Mouse (Mus musculus) thymus, adult 2 months (tissue): ENCODE data around the gene Fga. TPM values are rescaled to one million over a fixed set of nuclear protein-coding genes. Genes with fewer than 3 reads are reported as not detected.

Source experiments
- DNase-seq: peaks from one replicate; pipeline ENCODE4 v3.0.0; 2021
- H3K27ac ChIP-seq: fragments of 200-500 bp; 2 replicates; pipeline ENCODE4 v1.5.1; 2012; ENCODE audit warnings: low read length, control low read depth; ENCODE audit not compliant: control insufficient read depth, insufficient read depth
- H3K27me3 ChIP-seq: fragments of 200-500 bp; 2 replicates; pipeline ENCODE4 v1.6.1; 2012; ENCODE audit warnings: mild to moderate bottlenecking, low read length, moderate library complexity, mixed read lengths; ENCODE audit not compliant: control insufficient read depth, insufficient read depth
- H3K36me3 ChIP-seq: fragments of 200-500 bp; 2 replicates; pipeline ENCODE4 v1.6.1; 2012; ENCODE audit warnings: mild to moderate bottlenecking, low read length, moderate library complexity; ENCODE audit not compliant: control insufficient read depth, insufficient read depth
- H3K4me1 ChIP-seq: fragments of 200-500 bp; replicated peaks from 2 replicates; pipeline ENCODE4 v1.6.1; 2012; ENCODE audit warnings: low read length; ENCODE audit not compliant: control insufficient read depth, insufficient read depth
- H3K4me3 ChIP-seq: fragments of 200-500 bp; 2 replicates; pipeline ENCODE4 v1.5.1; 2012; ENCODE audit warnings: mild to moderate bottlenecking, low read length, control low read depth, moderate library complexity; ENCODE audit not compliant: control insufficient read depth, insufficient read depth
- CTCF ChIP-seq: fragments of 200-500 bp; IDR thresholded peaks from 2 replicates; pipeline ENCODE4 v1.5.1; 2012; ENCODE audit warnings: mild to moderate bottlenecking, control low read depth, low read length, moderate library complexity, borderline replicate concordance; ENCODE audit not compliant: control insufficient read depth, poor library complexity, insufficient read depth; ENCODE audit errors: extremely low read depth
- POLR2A ChIP-seq: fragments of 200-500 bp; IDR thresholded peaks from 2 replicates; pipeline ENCODE4 v1.6.1; 2012; ENCODE audit warnings: mild to moderate bottlenecking, low read length, control low read depth, moderate library complexity; ENCODE audit not compliant: control insufficient read depth, poor library complexity, insufficient read depth; ENCODE audit errors: extremely low read depth
- WGBS: fragments of 180-500 bp; shearing (Covaris S2); methylation state at CpG from one replicate; pipeline ENCODE4 v1.1.7; 2018; 5-methylcytosine and 5-hydroxymethylcytosine counted together
- polyA plus RNA-seq: library from polyadenylated mRNA; depleted of rRNA; stranded (reverse); fragments of >200 nt; gene quantifications from 2 replicates; pipeline ENCODE4 v1.2.3, GENCODE M21; 2012; rRNA removed

The Fga gene
- 0.08 and 1.0 TPM in 2 replicates for polyA plus RNA-seq

DNA sequence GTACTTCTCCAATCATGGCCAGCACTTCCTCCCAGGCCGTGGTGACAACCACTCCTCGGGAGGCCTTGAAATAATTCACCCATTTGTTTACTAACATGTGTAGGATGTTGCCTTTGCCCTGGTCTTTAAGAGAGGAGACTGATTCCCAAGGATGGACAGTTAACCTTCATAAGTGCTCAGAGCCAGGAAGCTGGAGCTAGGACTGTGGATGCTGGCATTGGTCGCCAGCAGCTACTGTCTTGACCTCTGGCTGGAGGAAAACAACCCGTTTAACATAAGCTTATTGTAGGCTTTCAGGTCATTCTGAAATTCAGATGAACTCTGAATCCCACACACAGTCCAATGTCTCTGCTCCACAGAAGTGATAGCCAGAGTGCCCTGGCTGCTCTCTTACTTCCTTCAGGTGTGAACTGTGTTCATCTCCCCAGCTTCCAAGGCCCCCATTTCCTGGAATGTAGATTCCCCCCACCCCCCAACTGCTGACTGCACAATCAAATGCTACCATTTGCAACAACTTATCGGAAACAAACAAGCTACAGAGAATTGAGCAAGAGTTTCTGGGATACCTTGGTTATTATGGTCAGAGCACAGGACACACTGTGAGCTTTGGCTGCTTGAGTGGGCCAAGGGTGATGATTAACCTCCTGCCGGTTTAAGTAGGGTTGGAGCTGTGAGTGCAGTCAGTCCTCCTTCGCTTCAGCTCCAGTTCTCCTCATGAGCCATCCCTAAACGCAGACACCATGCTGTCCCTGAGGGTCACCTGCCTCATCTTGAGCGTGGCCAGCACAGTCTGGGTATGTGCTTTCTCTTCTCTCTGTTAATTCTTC is at the start of gene Fga:
TSS of gene Fga (plus strand) at position 602 of the 827 bp plus-strand sequence.
- 82% methylated on average over 9 of the region's 9 CpGs for WGBS
- DNase-seq, result no peak
- no peak within 1 kb of the TSS for H3K4me3 ChIP-seq
- H3K36me3 ChIP-seq, result no peaks in the 10 kb centered on the region
- TF ChIP-seq POLR2A (no peak), CTCF (no peak)
- H3K27me3 ChIP-seq, result no peaks in the 10 kb centered on the region
- H3K4me1 ChIP-seq, result no peaks in the 10 kb centered on the region
- H3K27ac ChIP-seq, result no peak within 1 kb of the TSS

GRCm38 (mm10) chr3:82980818-82981217 is 45.1 kb upstream of the Fga start:
- DNase-seq, result no peak
- WGBS, result 93% methylated on average over 6 of the region's 6 CpGs
- Histone ChIP-seq H3K27me3 (no peaks in the 10 kb centered on the region), H3K36me3 (no peaks in the 10 kb centered on the region), H3K4me1 (no peaks in the 10 kb centered on the region), H3K4me3 (no peak overlapping the region), H3K27ac (no peak overlapping the region)
- TF ChIP-seq CTCF (no peak), POLR2A (no peak)

DNA sequence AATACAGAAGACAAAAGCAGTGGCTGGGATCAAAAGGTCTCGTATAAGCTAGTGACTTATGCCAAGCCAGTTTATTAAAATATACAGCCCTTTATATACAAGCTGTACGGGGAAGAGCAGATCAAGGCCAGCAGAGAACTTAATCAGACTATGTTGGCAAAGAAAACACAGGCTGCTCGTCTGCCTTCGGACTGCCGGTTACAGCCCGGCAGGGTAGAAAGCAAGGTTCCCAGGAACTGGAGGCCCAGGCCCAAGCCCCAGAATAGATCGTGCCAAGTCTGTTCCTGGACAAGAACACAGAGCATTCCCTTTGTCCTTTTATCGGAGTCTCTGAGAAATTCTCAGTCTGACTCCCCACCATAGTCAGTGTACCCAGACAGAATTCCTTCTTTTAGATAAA is 44.0 kb upstream of the Fga start:
- WGBS, result 95% methylated on average over 8 of the region's 8 CpGs
- no peaks in the 10 kb centered on the region for H3K27me3 ChIP-seq
- no peak overlapping the region for H3K27ac ChIP-seq
- H3K4me1 ChIP-seq, result no peaks in the 10 kb centered on the region
- no peak overlapping the region for H3K4me3 ChIP-seq
- H3K36me3 ChIP-seq, result no peaks in the 10 kb centered on the region
- no peak for DNase-seq
- TF ChIP-seq POLR2A (no peak), CTCF (no peak)

DNA sequence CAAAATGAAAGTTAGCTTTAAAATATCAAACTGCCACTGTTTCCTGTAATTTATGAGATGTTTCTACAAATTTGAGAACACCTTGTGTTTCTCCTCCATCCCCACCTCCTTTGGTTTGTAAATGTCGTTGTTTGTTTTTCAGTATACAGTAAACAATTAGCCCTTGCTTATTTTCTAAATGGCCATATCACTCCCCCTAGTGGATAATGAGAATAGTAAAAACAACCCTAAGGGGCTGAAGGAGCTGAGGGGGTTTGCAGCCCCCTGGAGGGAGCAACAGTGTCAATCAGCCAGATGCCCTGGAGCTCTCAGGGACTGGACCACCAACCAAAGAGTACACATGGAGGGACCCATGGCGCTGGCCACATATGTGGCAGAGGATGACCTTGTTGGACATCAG is 41.0 kb upstream of the Fga start:
- H3K4me3 ChIP-seq, result no peak overlapping the region
- no peaks in the 10 kb centered on the region for H3K36me3 ChIP-seq
- 89% methylated on average over 2 of the region's 2 CpGs for WGBS
- no peak for TF ChIP-seq POLR2A
- TF ChIP-seq CTCF, result no peak
- H3K27me3 ChIP-seq, result no peaks in the 10 kb centered on the region
- H3K4me1 ChIP-seq, result no peaks in the 10 kb centered on the region
- H3K27ac ChIP-seq, result no peak overlapping the region
- no peak for DNase-seq

DNA sequence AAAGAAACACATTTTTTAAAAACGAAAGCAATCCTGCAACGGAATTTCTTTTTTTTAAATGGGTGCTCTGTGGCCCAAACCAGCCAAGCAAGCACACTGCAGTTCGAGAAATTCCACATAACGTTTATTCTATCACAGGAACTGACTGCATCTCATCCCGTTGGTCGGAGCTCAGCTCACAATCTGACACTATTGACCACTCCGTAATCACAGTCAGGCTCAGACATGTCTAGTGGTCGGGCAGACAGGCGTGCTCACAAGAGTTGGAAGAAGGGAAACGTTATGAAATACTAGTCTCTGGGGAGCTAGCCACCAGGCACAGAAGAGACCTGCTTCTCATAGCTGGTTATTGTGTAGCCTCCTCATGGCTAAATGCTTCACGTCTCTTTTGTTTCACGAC is 33.9 kb upstream of the Fga start:
- H3K4me3 ChIP-seq, result no peak overlapping the region

DNA sequence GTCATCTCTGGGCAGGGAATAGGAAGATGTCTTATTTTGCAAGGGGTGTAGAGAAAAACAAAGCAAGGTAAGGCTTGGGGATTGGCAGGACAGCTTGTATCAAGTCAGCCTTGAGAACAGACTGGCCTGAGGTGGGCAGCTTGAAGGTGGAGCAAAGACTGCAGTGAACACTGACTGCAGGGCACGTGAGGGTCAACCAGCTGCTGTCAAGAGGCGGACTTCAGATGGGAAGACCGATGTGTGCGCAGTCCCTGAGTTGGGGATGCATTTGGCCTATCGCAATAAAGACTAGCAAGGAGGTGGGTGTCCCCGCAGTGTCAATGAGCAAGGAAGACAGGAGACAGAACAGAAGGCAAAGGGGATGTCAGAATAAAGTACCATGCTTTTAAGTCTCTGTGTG is 32.9 kb upstream of the Fga start:
- no peak overlapping the region for H3K4me3 ChIP-seq
- no peak overlapping the region for H3K27ac ChIP-seq
- no peaks in the 10 kb centered on the region for H3K27me3 ChIP-seq
- no peak for TF ChIP-seq CTCF
- TF ChIP-seq POLR2A, result no peak
- H3K36me3 ChIP-seq, result no peaks in the 10 kb centered on the region
- no peaks in the 10 kb centered on the region for H3K4me1 ChIP-seq
- no peak for DNase-seq
- WGBS, result 95% methylated on average over 6 of the region's 6 CpGs

More for the DNA sequence above, 33.9 kb upstream of the Fga start:
- no peak for DNase-seq
- H3K27ac ChIP-seq, result no peak overlapping the region
- WGBS, result 87% methylated on average over 12 of the region's 12 CpGs
- H3K4me1 ChIP-seq, result no peaks in the 10 kb centered on the region
- no peaks in the 10 kb centered on the region for H3K36me3 ChIP-seq
- no peaks in the 10 kb centered on the region for H3K27me3 ChIP-seq
- no peak for TF ChIP-seq POLR2A
- TF ChIP-seq CTCF, result no peak
